Mouse (Mus musculus): ENCODE measurements around the gene Gm49358. TPM values are rescaled to one million over a fixed set of nuclear protein-coding genes. Genes with fewer than 3 reads are reported as not detected.

Gene Gm49358
- polyA plus RNA-seq, 1 experiment from 2014 or later = not detected

- H3K27ac ChIP-seq (ENCODE audit: poor library complexity, severe bottlenecking) = no peak overlapping the region
- H3K27me3 ChIP-seq (replicated peaks) = no peaks in the 10 kb centered on the region
- ATAC-seq (ENCODE audit: insufficient number of reproducible peaks, low FRiP score) = no peak
- WGBS = 74% methylated on average over 7 of the region's 7 CpGs
- no peaks in the 10 kb centered on the region for H3K9me3 ChIP-seq (replicated peaks)
- H3K4me3 ChIP-seq = no peak overlapping the region
- H3K9ac ChIP-seq = no peak overlapping the region
- peaks cover 17% of the 10 kb centered on the region; the same call in 1 of the 2 replicates for H3K36me3 ChIP-seq
- H3K4me2 ChIP-seq = no peak overlapping the region
- H3K4me1 ChIP-seq (replicated peaks) = peaks cover 47% of the 10 kb centered on the region
Observed at GRCm38 (mm10) chr10:86815133-86815532, 51.4 kb downstream of the Gm49358 start.

GRCm38 (mm10) chr10:86819649-86820165, 55.9 kb downstream of the Gm49358 start:
- H3K9ac ChIP-seq = 0 out of 2 replicates have a peak overlapping the region, but pooled peaks have one; percentile 20
- no peaks in the 10 kb centered on the region for H3K27me3 ChIP-seq (replicated peaks)
- H3K4me2 ChIP-seq = no peak overlapping the region; the same call in 1 of the 2 replicates
- no peak overlapping the region for H3K4me3 ChIP-seq
- H3K36me3 ChIP-seq = peaks cover 33% of the 10 kb centered on the region
- H3K4me1 ChIP-seq (replicated peaks) = peaks cover 31% of the 10 kb centered on the region
- H3K27ac ChIP-seq (ENCODE audit: poor library complexity, severe bottlenecking) = peak overlapping the region; percentile 42
- ATAC-seq (ENCODE audit: insufficient number of reproducible peaks, low FRiP score) = peak; percentile 38; the same call in 1 of the 2 replicates
- WGBS = 32% methylated on average over 8 of the region's 8 CpGs
- H3K9me3 ChIP-seq (replicated peaks) = no peaks in the 10 kb centered on the region

DNA sequence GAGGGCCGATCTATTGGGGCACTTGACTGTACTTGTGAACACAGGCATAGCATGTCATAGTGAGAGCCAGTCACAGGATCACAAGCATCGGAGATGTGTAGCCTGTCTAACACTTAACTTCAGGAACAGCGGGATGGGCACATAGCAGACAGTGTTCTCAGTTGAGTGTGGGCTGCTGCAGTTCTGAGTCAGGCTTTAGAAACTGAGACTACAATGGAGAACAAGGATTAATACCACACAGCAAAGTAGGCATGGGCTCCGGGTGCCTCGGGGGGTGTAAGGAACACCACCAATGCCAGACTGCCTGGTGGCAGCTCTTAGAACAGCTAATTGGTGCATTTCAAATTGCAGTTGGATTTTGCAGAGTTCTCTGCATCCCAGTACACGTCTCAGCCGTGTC, 57.2 kb downstream of the Gm49358 start:
- peaks cover 37% of the 10 kb centered on the region for H3K36me3 ChIP-seq
- no peak overlapping the region for H3K4me3 ChIP-seq
- no peak overlapping the region for H3K9ac ChIP-seq
- H3K27me3 ChIP-seq (replicated peaks) = no peaks in the 10 kb centered on the region
- H3K9me3 ChIP-seq (replicated peaks) = no peaks in the 10 kb centered on the region
- peaks cover 28% of the 10 kb centered on the region for H3K4me1 ChIP-seq (replicated peaks)
- ATAC-seq (ENCODE audit: insufficient number of reproducible peaks, low FRiP score) = no peak
- 89% methylated on average over 7 of the region's 7 CpGs for WGBS
- H3K27ac ChIP-seq (ENCODE audit: poor library complexity, severe bottlenecking) = no peak overlapping the region
- no peak overlapping the region for H3K4me2 ChIP-seq

- no peak for ATAC-seq (ENCODE audit: insufficient number of reproducible peaks, low FRiP score)
- Histone ChIP-seq H3K4me2 (no peak overlapping the region), H3K9me3 (replicated peaks) (0 out of 2 replicates have a peak, but pooled peaks cover 5% of the 10 kb centered on the region), H3K27me3 (replicated peaks) (no peaks in the 10 kb centered on the region), H3K4me1 (replicated peaks) (peaks cover 21% of the 10 kb centered on the region), H3K36me3 (peaks cover 46% of the 10 kb centered on the region), H3K9ac (no peak overlapping the region), H3K4me3 (no peak overlapping the region), H3K27ac (ENCODE audit: poor library complexity, severe bottlenecking) (no peak overlapping the region)
- WGBS = 79% methylated on average over 6 of the region's 6 CpGs
Observed at GRCm38 (mm10) chr10:86824093-86824492, 60.3 kb downstream of the Gm49358 start.

DNA sequence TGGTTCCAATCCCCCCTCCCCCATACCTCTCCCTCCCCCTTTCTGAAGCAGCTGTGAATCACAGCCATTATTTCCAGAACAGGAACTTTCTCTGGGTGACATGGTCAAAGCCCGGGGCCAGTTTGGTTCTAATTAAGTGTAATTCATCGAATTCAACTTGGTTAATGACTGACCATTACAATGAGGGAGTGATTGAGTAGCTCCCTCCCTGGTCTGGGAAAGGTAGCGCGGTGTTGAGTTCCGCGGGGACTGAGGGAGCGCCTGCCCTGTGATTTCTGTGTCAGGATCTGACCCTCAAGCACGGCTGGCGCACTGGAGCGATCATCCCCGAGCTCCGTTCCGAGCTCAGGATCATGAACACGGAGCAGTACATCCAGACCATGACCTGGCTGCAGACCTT, 61.1 kb downstream of the Gm49358 start:
- Histone ChIP-seq H3K4me3 (no peak overlapping the region), H3K4me2 (no peak overlapping the region), H3K27ac (ENCODE audit: poor library complexity, severe bottlenecking) (no peak overlapping the region), H3K9me3 (replicated peaks) (0 out of 2 replicates have a peak, but pooled peaks cover 9% of the 10 kb centered on the region), H3K9ac (no peak overlapping the region), H3K36me3 (peaks cover 53% of the 10 kb centered on the region), H3K4me1 (replicated peaks) (peaks cover 13% of the 10 kb centered on the region), H3K27me3 (replicated peaks) (no peaks in the 10 kb centered on the region)
- WGBS = 74% methylated on average over 14 of the region's 14 CpGs
- no peak for ATAC-seq (ENCODE audit: insufficient number of reproducible peaks, low FRiP score)

- Histone ChIP-seq H3K36me3 (peaks cover 49% of the 10 kb centered on the region), H3K9ac (no peak overlapping the region)
- no peak; the same call in 1 of the 2 replicates for ATAC-seq (ENCODE audit: insufficient number of reproducible peaks, low FRiP score)
Observed at GRCm38 (mm10) chr10:86825871-86826522, 62.2 kb downstream of the Gm49358 start.

GRCm38 (mm10) chr10:86826929-86827328, 63.2 kb downstream of the Gm49358 start:
- H3K27ac ChIP-seq (ENCODE audit: poor library complexity, severe bottlenecking) = no peak overlapping the region
- H3K4me3 ChIP-seq = no peak overlapping the region
- ATAC-seq (ENCODE audit: insufficient number of reproducible peaks, low FRiP score) = no peak
- peaks cover 49% of the 10 kb centered on the region for H3K36me3 ChIP-seq
- 72% methylated on average over 3 of the region's 3 CpGs for WGBS
- H3K27me3 ChIP-seq (replicated peaks) = no peaks in the 10 kb centered on the region
- H3K9me3 ChIP-seq (replicated peaks) = 0 out of 2 replicates have a peak, but pooled peaks cover 9% of the 10 kb centered on the region
- no peak overlapping the region for H3K9ac ChIP-seq
- H3K4me1 ChIP-seq (replicated peaks) = peaks cover 10% of the 10 kb centered on the region
- H3K4me2 ChIP-seq = no peak overlapping the region

More at GRCm38 (mm10) chr10:86825871-86826522, 62.2 kb downstream of the Gm49358 start:
- H3K27ac ChIP-seq (ENCODE audit: poor library complexity, severe bottlenecking) = peak overlapping the region; percentile 57
- 0 out of 2 replicates have a peak, but pooled peaks cover 9% of the 10 kb centered on the region for H3K9me3 ChIP-seq (replicated peaks)
- H3K4me2 ChIP-seq = no peak overlapping the region
- 78% methylated on average over 10 of the region's 10 CpGs for WGBS
- peaks cover 10% of the 10 kb centered on the region for H3K4me1 ChIP-seq (replicated peaks)
- H3K4me3 ChIP-seq = no peak overlapping the region
- no peaks in the 10 kb centered on the region for H3K27me3 ChIP-seq (replicated peaks)

GRCm38 (mm10) chr10:86828221-86829135, 64.7 kb downstream of the Gm49358 start:
- Histone ChIP-seq H3K9me3 (replicated peaks) (0 out of 2 replicates have a peak, but pooled peaks cover 9% of the 10 kb centered on the region), H3K4me3 (no peak overlapping the region), H3K9ac (no peak overlapping the region), H3K27ac (ENCODE audit: poor library complexity, severe bottlenecking) (no peak overlapping the region), H3K4me1 (replicated peaks) (peaks cover 10% of the 10 kb centered on the region), H3K27me3 (replicated peaks) (no peaks in the 10 kb centered on the region), H3K4me2 (no peak overlapping the region), H3K36me3 (peaks cover 53% of the 10 kb centered on the region)
- no peak for ATAC-seq (ENCODE audit: insufficient number of reproducible peaks, low FRiP score)
- 83% methylated on average over 15 of the region's 15 CpGs for WGBS

- Histone ChIP-seq H3K4me3 (no peak overlapping the region), H3K4me2 (no peak overlapping the region), H3K4me1 (replicated peaks) (peaks cover 10% of the 10 kb centered on the region), H3K36me3 (peaks cover 54% of the 10 kb centered on the region), H3K27ac (ENCODE audit: poor library complexity, severe bottlenecking) (no peak overlapping the region), H3K27me3 (replicated peaks) (no peaks in the 10 kb centered on the region), H3K9ac (no peak overlapping the region), H3K9me3 (replicated peaks) (0 out of 2 replicates have a peak, but pooled peaks cover 9% of the 10 kb centered on the region)
- WGBS = 90% methylated on average over 2 of the region's 2 CpGs
- no peak for ATAC-seq (ENCODE audit: insufficient number of reproducible peaks, low FRiP score)
Observed at GRCm38 (mm10) chr10:86829515-86829914, 65.7 kb downstream of the Gm49358 start.

DNA sequence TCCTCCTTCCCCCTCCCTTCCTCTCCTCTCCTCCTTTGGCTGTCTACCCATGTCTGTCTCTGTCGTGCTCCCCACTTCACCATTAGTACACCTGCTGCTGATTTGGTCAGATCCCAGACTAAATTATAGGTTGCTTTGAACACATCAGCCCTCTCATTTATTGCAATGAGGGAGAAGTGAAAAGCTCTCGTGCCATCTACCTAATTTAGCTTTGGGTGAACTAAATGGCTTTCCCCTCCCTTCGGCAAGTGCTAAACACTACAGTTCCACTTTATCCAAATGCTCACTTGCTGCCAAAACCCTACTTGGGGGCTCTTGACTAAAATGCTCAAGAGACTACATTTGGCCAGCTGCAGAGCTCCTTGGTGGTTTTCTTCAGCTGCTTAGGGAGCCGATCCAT, 73.0 kb downstream of the Gm49358 start:
- Histone ChIP-seq H3K4me3 (no peak overlapping the region), H3K9me3 (replicated peaks) (no peaks in the 10 kb centered on the region), H3K27me3 (replicated peaks) (no peaks in the 10 kb centered on the region), H3K36me3 (peaks cover 31% of the 10 kb centered on the region), H3K4me2 (no peak overlapping the region), H3K27ac (ENCODE audit: poor library complexity, severe bottlenecking) (no peak overlapping the region), H3K4me1 (replicated peaks) (no peaks in the 10 kb centered on the region), H3K9ac (no peak overlapping the region)
- 83% methylated on average over 4 of the region's 4 CpGs for WGBS
- no peak for ATAC-seq (ENCODE audit: insufficient number of reproducible peaks, low FRiP score)

- Histone ChIP-seq H3K36me3 (peaks cover 26% of the 10 kb centered on the region), H3K9me3 (replicated peaks) (no peaks in the 10 kb centered on the region), H3K4me3 (no peak overlapping the region), H3K27me3 (replicated peaks) (no peaks in the 10 kb centered on the region), H3K27ac (ENCODE audit: poor library complexity, severe bottlenecking) (no peak overlapping the region), H3K4me1 (replicated peaks) (no peaks in the 10 kb centered on the region), H3K9ac (no peak overlapping the region), H3K4me2 (no peak overlapping the region)
- no peak for ATAC-seq (ENCODE audit: insufficient number of reproducible peaks, low FRiP score)
- WGBS = 90% methylated on average over 6 of the region's 6 CpGs
Observed at GRCm38 (mm10) chr10:86838827-86839226, 75.1 kb downstream of the Gm49358 start.

Data from heart, embryonic 12.5 days (tissue).